Mouse (Mus musculus) ovary, postnatal 36 days (tissue): ENCODE measurements around the gene Rsrc2.

Experiments used
- DNase-seq: peaks from one replicate; pipeline ENCODE4 v3.0.0; 2022; ENCODE audit warnings: low spot score, mixed read lengths

Rsrc2 gene

GRCm38 (mm10) chr5:123696244-123696643 lies 53.0 kb downstream of the Rsrc2 start:
- DNase-seq: no peak

- DNase-seq: no peak
These were observed 54.7 kb downstream of the Rsrc2 start for GRCm38 (mm10) chr5:123694468-123694867.

GRCm38 (mm10) chr5:123684221-123685144 lies 64.7 kb downstream of the Rsrc2 start, which contains the start of gene Clip1:
TSS of gene Clip1 (minus strand) at chr5:123684618.
- peak; percentile 77 for DNase-seq

- DNase-seq: peak; percentile 62
These were observed 65.6 kb downstream of the Rsrc2 start for GRCm38 (mm10) chr5:123683377-123684220.

GRCm38 (mm10) chr5:123683043-123683376 lies 66.2 kb downstream of the Rsrc2 start:
- no peak for DNase-seq

- DNase-seq: no peak
These were observed 66.8 kb downstream of the Rsrc2 start for GRCm38 (mm10) chr5:123682372-123682771.

- DNase-seq: no peak
These were observed 69.5 kb downstream of the Rsrc2 start for GRCm38 (mm10) chr5:123679546-123680263.

- no peak for DNase-seq
These were observed 70.1 kb downstream of the Rsrc2 start for GRCm38 (mm10) chr5:123679106-123679505.
